Comparison of ENCODE assay signal across 9 mouse cellular contexts in the genomic region with DNA sequence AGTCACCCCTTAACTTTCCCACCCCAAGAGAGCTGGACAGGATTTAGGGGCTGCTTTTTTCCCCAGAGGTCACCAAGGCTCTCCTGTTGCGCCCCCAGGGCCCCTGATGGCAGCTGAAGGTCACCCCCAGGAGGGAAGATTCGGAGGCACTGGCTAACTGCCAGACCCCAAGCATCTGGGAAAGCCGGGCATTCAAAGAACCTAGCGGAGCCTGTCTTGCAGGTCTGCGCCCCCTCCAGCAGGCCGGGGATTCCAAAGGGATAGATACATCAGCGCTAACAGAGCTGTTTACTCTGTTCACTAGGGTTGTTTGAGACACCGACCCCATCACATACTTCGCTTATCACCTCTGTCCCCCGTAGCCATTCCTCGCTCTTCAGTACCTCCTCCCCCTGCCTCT.
DNase-seq lines count a peak whose midpoint lies in the region; ATAC-seq and TF ChIP-seq lines count a peak whose summit lies in the region.
"Had no signal": no experiment of that assay in that cellular context is flagged by ENCODE, and none has a peak within 500 bp of the region (broad histone marks: within the 10 kb centered on the region; RNA-seq: fewer than 3 reads in every experiment).

No protein-coding gene starts in this region.

- no peak for TF ChIP-seq CTCF in small intestine, adult 2 months (IDR thresholded peaks at IDR 0.05; ENCODE audit: extremely low read depth, insufficient read length, insufficient replicate concordance, low read depth, low read length)

- WGBS in neural tube, embryonic 12.5 days: 31% methylated on average over 11 of the region's 11 CpGs
- WGBS in kidney, embryonic 16.5 days: 34% methylated on average over 11 of the region's 11 CpGs
- WGBS in small intestine, adult 2 months: 45% methylated on average over 11 of the region's 11 CpGs

- TF ChIP-seq POLR2A in small intestine, adult 2 months (IDR thresholded peaks at IDR 0.05; ENCODE audit: low read depth, low read length): no peak

- H3K9me3 ChIP-seq in neural tube, embryonic 12.5 days: no peaks in the 10 kb centered on the region
- H3K9me3 ChIP-seq in kidney, embryonic 16.5 days (ENCODE audit: low read length): no peaks in the 10 kb centered on the region
- H3K9me3 ChIP-seq: megakaryocyte, embryonic 14.5 days had no signal

- H3K36me3 ChIP-seq in neural tube, embryonic 12.5 days: no peaks in the 10 kb centered on the region
- H3K36me3 ChIP-seq in kidney, embryonic 16.5 days (ENCODE audit: insufficient read depth, low read length): no peaks in the 10 kb centered on the region
- no peaks in the 10 kb centered on the region for H3K36me3 ChIP-seq in small intestine, adult 2 months (ENCODE audit: control insufficient read depth, insufficient read depth, low read length)

- ATAC-seq in neural tube, embryonic 12.5 days (ENCODE audit: low FRiP score, low read depth): no peak
- no peak; the same call in 1 of the 2 replicates for ATAC-seq in kidney, embryonic 16.5 days (ENCODE audit: low FRiP score, low TSS enrichment)

- no peak overlapping the region for H3K27ac ChIP-seq in neural tube, embryonic 12.5 days
- no peak overlapping the region for H3K27ac ChIP-seq in kidney, embryonic 16.5 days (ENCODE audit: low read length)
- H3K27ac ChIP-seq in small intestine, adult 2 months (ENCODE audit: insufficient read depth, low read depth, low read length): no peak overlapping the region

- H3K27me3 ChIP-seq in neural tube, embryonic 12.5 days (replicated peaks): no peaks in the 10 kb centered on the region
- H3K27me3 ChIP-seq in kidney, embryonic 16.5 days (ENCODE audit: insufficient read depth, low read length): peaks cover 2% of the 10 kb centered on the region; the same call in 1 of the 2 replicates
- no peaks in the 10 kb centered on the region for H3K27me3 ChIP-seq in small intestine, adult 2 months (ENCODE audit: control insufficient read depth, insufficient read depth, low read length)

- peak; percentile 9 for DNase-seq in adrenal gland, postnatal 10 days
- no peak for DNase-seq in adrenal gland, adult 18-20 months (ENCODE audit: low spot score in 2 of 2)
- no peak for DNase-seq in neural tube, embryonic 10.5 days (ENCODE audit: extremely low spot score, low spot score)
- DNase-seq in B cell, adult 2 months: no peak
- no peak for DNase-seq in cerebellum, adult 9-10 months

- no peaks in the 10 kb centered on the region for H3K4me1 ChIP-seq in neural tube, embryonic 12.5 days
- no peaks in the 10 kb centered on the region for H3K4me1 ChIP-seq in kidney, embryonic 16.5 days (ENCODE audit: insufficient read depth, low read length)
- no peaks in the 10 kb centered on the region for H3K4me1 ChIP-seq in small intestine, adult 2 months (ENCODE audit: control insufficient read depth, insufficient read depth, insufficient read length, low read length)
- H3K4me1 ChIP-seq: megakaryocyte, embryonic 14.5 days had no signal

- no peak overlapping the region for H3K9ac ChIP-seq in neural tube, embryonic 12.5 days
- 0 out of 2 replicates have a peak overlapping the region, but pooled peaks have one; percentile 2 for H3K9ac ChIP-seq in kidney, embryonic 16.5 days (replicated peaks; ENCODE audit: low read length)

- peak overlapping the region; percentile 40 for H3K4me2 ChIP-seq in neural tube, embryonic 12.5 days (replicated peaks)
- peak overlapping the region; percentile 47 for H3K4me2 ChIP-seq in kidney, embryonic 16.5 days (replicated peaks; ENCODE audit: low read depth, low read length)

- no peak overlapping the region for H3K4me3 ChIP-seq in neural tube, embryonic 12.5 days
- H3K4me3 ChIP-seq in kidney, embryonic 16.5 days (ENCODE audit: low read length): peak overlapping the region; percentile 24
- 0 out of 2 replicates have a peak overlapping the region, but pooled peaks have one; percentile 1 for H3K4me3 ChIP-seq in small intestine, adult 2 months (ENCODE audit: low read depth, low read length)
- H3K4me3 ChIP-seq: megakaryocyte, embryonic 14.5 days had no signal
